In genomic region chr4:155012788-155013187, GRCm38 (mm10) we compare ENCODE assay signal across 8 mouse cellular contexts. TPM values are rescaled to one million over a fixed set of nuclear protein-coding genes. Genes with fewer than 3 reads are reported as not detected.
DNase-seq lines count a peak whose midpoint lies in the region; ATAC-seq lines count a peak whose summit lies in the region.

No protein-coding gene starts in this region.

- no peak overlapping the region for H3K9ac ChIP-seq in hindbrain, embryonic 12.5 days
- H3K9ac ChIP-seq in midbrain, embryonic 14.5 days (replicated peaks; ENCODE audit: low read length): no peak overlapping the region

- peaks cover 44% of the 10 kb centered on the region for H3K4me1 ChIP-seq in forebrain, embryonic 10.5 days
- peaks cover 41% of the 10 kb centered on the region for H3K4me1 ChIP-seq in hindbrain, embryonic 12.5 days
- peaks cover 4% of the 10 kb centered on the region for H3K4me1 ChIP-seq in midbrain, embryonic 14.5 days (ENCODE audit: control insufficient read depth, insufficient read depth, low read length)

- DNase-seq in layer of hippocampus, postnatal 10 days (ENCODE audit: low spot score in 2 of 2): peak; percentile 75 to 76
- no peak for DNase-seq in layer of hippocampus, adult 9-10 months (ENCODE audit: low spot score)
- DNase-seq in c-Kit-positive CD71-negative TER-119-negative erythroid progenitor cells, embryonic 14.5 days (ENCODE audit: low read depth): peak; percentile 60
- peak; percentile 80 for DNase-seq in forebrain, embryonic 10.5 days (ENCODE audit: extremely low spot score, low spot score)
- DNase-seq in left cerebral cortex, postnatal 4 days: peak; percentile 90
- DNase-seq in midbrain, embryonic 14.5 days: peak; percentile 84
- peak; percentile 58 to 78 for DNase-seq in spleen, postnatal 10 days (ENCODE audit: low spot score in 2 of 2)

- H3K9me3 ChIP-seq in forebrain, embryonic 10.5 days: no peaks in the 10 kb centered on the region
- no peaks in the 10 kb centered on the region for H3K9me3 ChIP-seq in hindbrain, embryonic 12.5 days (replicated peaks)
- H3K9me3 ChIP-seq in midbrain, embryonic 14.5 days (ENCODE audit: control insufficient read depth, low read length): no peaks in the 10 kb centered on the region

- intact Hi-C loops in left cerebral cortex, postnatal 4 days (cut with DNase I): no loop called here

- peak; percentile 54 for ATAC-seq in hindbrain, embryonic 12.5 days (ENCODE audit: low FRiP score)
- ATAC-seq in midbrain, embryonic 14.5 days (ENCODE audit: low FRiP score, low TSS enrichment): peak; percentile 62

- H3K36me3 ChIP-seq in forebrain, embryonic 10.5 days (replicated peaks): no peaks in the 10 kb centered on the region
- H3K36me3 ChIP-seq in hindbrain, embryonic 12.5 days: no peaks in the 10 kb centered on the region
- H3K36me3 ChIP-seq in midbrain, embryonic 14.5 days (ENCODE audit: control insufficient read depth, insufficient read depth, low read length): no peaks in the 10 kb centered on the region

- H3K27ac ChIP-seq in forebrain, embryonic 10.5 days: no peak overlapping the region; the same call in 1 of the 2 replicates
- H3K27ac ChIP-seq in hindbrain, embryonic 12.5 days: no peak overlapping the region
- H3K27ac ChIP-seq in midbrain, embryonic 14.5 days (replicated peaks; ENCODE audit: low read depth, low read length): no peak overlapping the region

- 4% methylated on average over 4 of the region's 4 CpGs for WGBS in forebrain, embryonic 10.5 days
- WGBS in hindbrain, embryonic 12.5 days: 3% methylated on average over 4 of the region's 4 CpGs
- WGBS in midbrain, embryonic 14.5 days: 4% methylated on average over 4 of the region's 4 CpGs

- H3K4me3 ChIP-seq in forebrain, embryonic 10.5 days: no peak overlapping the region
- H3K4me3 ChIP-seq in hindbrain, embryonic 12.5 days: no peak overlapping the region
- no peak overlapping the region for H3K4me3 ChIP-seq in midbrain, embryonic 14.5 days (replicated peaks; ENCODE audit: low read depth, low read length)

- H3K4me2 ChIP-seq in hindbrain, embryonic 12.5 days (replicated peaks): no peak overlapping the region
- no peak overlapping the region for H3K4me2 ChIP-seq in midbrain, embryonic 14.5 days (ENCODE audit: low read length)

- peaks cover 40% of the 10 kb centered on the region for H3K27me3 ChIP-seq in forebrain, embryonic 10.5 days (ENCODE audit: poor library complexity, severe bottlenecking)
- H3K27me3 ChIP-seq in hindbrain, embryonic 12.5 days: peaks cover 4% of the 10 kb centered on the region; the same call in 1 of the 2 replicates
- no peaks in the 10 kb centered on the region for H3K27me3 ChIP-seq in midbrain, embryonic 14.5 days (ENCODE audit: control insufficient read depth, insufficient read depth, low read length)

RNA-seq across cellular contexts. Expression of gene Plch2, which starts 43.8 kb away (rescaled TPM):
- total RNA-seq in layer of hippocampus, postnatal 10 days (2021): 10 to 100 TPM; 61.7 to 64.3 TPM
- 0.43 and 0.64 TPM in 2 replicates for polyA plus RNA-seq in forebrain, embryonic 10.5 days (2016; fragmentation: Nextera tagmentation; extraction: Ambion mirVana)
- 5.0 and 5.5 TPM in 2 replicates for polyA plus RNA-seq in hindbrain, embryonic 12.5 days (2016; fragmentation: Nextera tagmentation; extraction: Ambion mirVana)
- 10 to 100 TPM; 50.9 to 56.1 TPM for total RNA-seq in left cerebral cortex, postnatal 4 days (2021)
- 12.1 and 13.0 TPM in 2 replicates for polyA plus RNA-seq in midbrain, embryonic 14.5 days (2014; fragmentation: Nextera tagmentation; extraction: Ambion mirVana)

RNA-seq across cellular contexts. Expression of gene Pank4, which starts 48.9 kb away (rescaled TPM):
- total RNA-seq in layer of hippocampus, postnatal 10 days (2021): 10 to 100 TPM; 26.9 to 31.9 TPM
- 46.8 and 51.8 TPM in 2 replicates for polyA plus RNA-seq in forebrain, embryonic 10.5 days (2016; fragmentation: Nextera tagmentation; extraction: Ambion mirVana)
- 42.5 and 44.5 TPM in 2 replicates for polyA plus RNA-seq in hindbrain, embryonic 12.5 days (2016; fragmentation: Nextera tagmentation; extraction: Ambion mirVana)
- total RNA-seq in left cerebral cortex, postnatal 4 days (2021): 10 to 100 TPM; 34.5 to 39.8 TPM
- polyA plus RNA-seq in midbrain, embryonic 14.5 days (2014; fragmentation: Nextera tagmentation; extraction: Ambion mirVana): 30.6 and 38.8 TPM in 2 replicates

RNA-seq across cellular contexts. Expression of gene Hes5, which starts 52.1 kb away (rescaled TPM):
- total RNA-seq in layer of hippocampus, postnatal 10 days (2021): 10 to 100 TPM; 75.7 to 81.7 TPM
- polyA plus RNA-seq in forebrain, embryonic 10.5 days (2016; fragmentation: Nextera tagmentation; extraction: Ambion mirVana): 272 and 295 TPM in 2 replicates
- 293 and 329 TPM in 2 replicates for polyA plus RNA-seq in hindbrain, embryonic 12.5 days (2016; fragmentation: Nextera tagmentation; extraction: Ambion mirVana)
- total RNA-seq in left cerebral cortex, postnatal 4 days (2021): 10 to 100 TPM; 56.8 to 74.5 TPM
- polyA plus RNA-seq in midbrain, embryonic 14.5 days (2014; fragmentation: Nextera tagmentation; extraction: Ambion mirVana): 111 and 123 TPM in 2 replicates

RNA-seq across cellular contexts. Expression of gene Pex10, which starts 54.0 kb away (rescaled TPM):
- total RNA-seq in layer of hippocampus, postnatal 10 days (2021): 10 to 100 TPM; 20.3 to 23.0 TPM
- 22.2 TPM in 2 replicates for polyA plus RNA-seq in forebrain, embryonic 10.5 days (2016; fragmentation: Nextera tagmentation; extraction: Ambion mirVana)
- polyA plus RNA-seq in hindbrain, embryonic 12.5 days (2016; fragmentation: Nextera tagmentation; extraction: Ambion mirVana): 18.0 and 18.4 TPM in 2 replicates
- total RNA-seq in left cerebral cortex, postnatal 4 days (2021): 10 to 100 TPM; 12.0 to 13.5 TPM
- 6.0 and 10.0 TPM in 2 replicates for polyA plus RNA-seq in midbrain, embryonic 14.5 days (2014; fragmentation: Nextera tagmentation; extraction: Ambion mirVana)
